Mouse (Mus musculus): ENCODE results near the gene Acly. TPM values are rescaled to one million over a fixed set of nuclear protein-coding genes. Genes with fewer than 3 reads are reported as not detected.
A peak's percentile ranks its signal among the peaks of the same experiment; 100 is the strongest.

Acly gene
- total and polyA plus RNA-seq, 3 experiments: 86.9 to 206 (median 139) TPM

DNA sequence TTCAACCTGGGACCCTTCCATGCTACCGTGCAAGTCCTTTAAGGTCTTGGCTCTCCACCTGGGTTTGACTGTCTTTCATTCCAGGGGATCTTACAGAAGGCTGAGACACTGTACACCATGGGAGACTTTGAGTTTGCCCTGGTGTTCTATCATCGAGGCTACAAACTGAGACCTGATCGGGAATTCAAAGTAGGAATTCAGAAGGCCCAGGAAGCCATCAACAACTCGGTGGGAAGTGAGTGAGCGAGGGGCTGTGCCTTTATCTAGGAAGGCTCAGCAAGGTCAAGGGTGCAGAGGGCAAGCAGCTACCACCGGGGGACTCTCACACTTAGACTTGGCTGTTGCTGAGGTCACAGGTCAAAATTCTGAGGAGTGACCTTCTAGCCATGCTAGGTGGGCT is 22.3 kb upstream of the Acly start:
- TF ChIP-seq CTCF (IDR thresholded peaks at IDR 0.05; ENCODE audit: low read depth, low read length) (no peak), POLR2AphosphoS5 (IDR thresholded peaks at IDR 0.05; ENCODE audit: insufficient replicate concordance, low read depth, low read length) (no peak), GATA1 (IDR thresholded peaks at IDR 0.05; ENCODE audit: borderline replicate concordance, low read length) (no peak), GATA2 (IDR thresholded peaks at IDR 0.05; ENCODE audit: borderline replicate concordance, low read depth, low read length) (no peak), TAL1 (conservative IDR thresholded peaks at IDR 0.05; ENCODE audit: low read depth, low read length) (no peak)
- Histone ChIP-seq H3K9me3 (replicated peaks) (no peaks in the 10 kb centered on the region), H3K27me3 (ENCODE audit: insufficient read depth, low read length) (peaks cover 32% of the 10 kb centered on the region), H3K36me3 (replicated peaks) (no peaks in the 10 kb centered on the region), H3K4me3 (ENCODE audit: low read depth, low read length) (no peak overlapping the region), H3K4me1 (ENCODE audit: insufficient read depth, low read depth, low read length) (peaks cover 43% of the 10 kb centered on the region)
- DNase-seq (ENCODE audit: low spot score): no peak
- no peak for ATAC-seq (ENCODE audit: extremely low read depth, insufficient number of reproducible peaks, low FRiP score, poor library complexity, severe bottlenecking)

- Histone ChIP-seq H3K4me1 (ENCODE audit: insufficient read depth, low read depth, low read length) (peaks cover 48% of the 10 kb centered on the region), H3K27me3 (ENCODE audit: insufficient read depth, low read length) (peaks cover 32% of the 10 kb centered on the region), H3K4me3 (ENCODE audit: low read depth, low read length) (no peak overlapping the region), H3K36me3 (replicated peaks) (no peaks in the 10 kb centered on the region), H3K9me3 (replicated peaks) (no peaks in the 10 kb centered on the region)
- TF ChIP-seq CTCF (IDR thresholded peaks at IDR 0.05; ENCODE audit: low read depth, low read length) (no peak), GATA2 (IDR thresholded peaks at IDR 0.05; ENCODE audit: borderline replicate concordance, low read depth, low read length) (no peak), POLR2AphosphoS5 (IDR thresholded peaks at IDR 0.05; ENCODE audit: insufficient replicate concordance, low read depth, low read length) (no peak), TAL1 (conservative IDR thresholded peaks at IDR 0.05; ENCODE audit: low read depth, low read length) (no peak), GATA1 (IDR thresholded peaks at IDR 0.05; ENCODE audit: borderline replicate concordance, low read length) (no peak)
- ATAC-seq (ENCODE audit: extremely low read depth, insufficient number of reproducible peaks, low FRiP score, poor library complexity, severe bottlenecking): no peak
- no peak for DNase-seq (ENCODE audit: low spot score)
Observed at GRCm38 (mm10) chr11:100549466-100549865, 21.7 kb upstream of the Acly start.

DNA sequence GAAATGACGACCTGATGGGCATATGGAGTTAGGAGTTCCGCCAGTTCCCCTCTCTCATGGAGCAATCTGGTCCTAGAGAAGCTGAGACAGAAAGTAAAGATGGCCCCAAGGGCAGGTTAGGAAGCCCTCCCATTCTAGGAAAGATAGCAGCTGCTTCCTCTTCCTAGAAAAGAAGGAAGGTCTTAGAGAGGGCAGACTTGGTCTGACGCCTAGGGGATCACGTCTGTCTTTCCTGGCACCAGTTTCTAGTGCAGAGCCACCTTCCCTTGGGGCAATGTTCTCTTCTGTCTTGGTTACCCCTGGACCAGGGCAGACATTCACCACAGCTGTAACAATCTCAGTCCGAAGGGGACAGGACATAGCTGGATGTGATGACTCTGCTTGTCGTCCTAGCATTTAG is 20.3 kb upstream of the Acly start:
- H3K27me3 ChIP-seq (ENCODE audit: insufficient read depth, low read length): peaks cover 26% of the 10 kb centered on the region
- no peak for TF ChIP-seq CTCF (IDR thresholded peaks at IDR 0.05; ENCODE audit: low read depth, low read length)
- no peak for TF ChIP-seq TAL1 (conservative IDR thresholded peaks at IDR 0.05; ENCODE audit: low read depth, low read length)
- no peak for TF ChIP-seq POLR2AphosphoS5 (IDR thresholded peaks at IDR 0.05; ENCODE audit: insufficient replicate concordance, low read depth, low read length)
- no peak for TF ChIP-seq GATA2 (IDR thresholded peaks at IDR 0.05; ENCODE audit: borderline replicate concordance, low read depth, low read length)
- TF ChIP-seq GATA1 (IDR thresholded peaks at IDR 0.05; ENCODE audit: borderline replicate concordance, low read length): no peak
- H3K9me3 ChIP-seq (replicated peaks): no peaks in the 10 kb centered on the region
- DNase-seq (ENCODE audit: low spot score) (peak; percentile 29), ATAC-seq (ENCODE audit: extremely low read depth, insufficient number of reproducible peaks, low FRiP score, poor library complexity, severe bottlenecking) (no peak)
- H3K4me1 ChIP-seq (ENCODE audit: insufficient read depth, low read depth, low read length): peaks cover 48% of the 10 kb centered on the region
- H3K36me3 ChIP-seq (replicated peaks): no peaks in the 10 kb centered on the region
- H3K4me3 ChIP-seq (ENCODE audit: low read depth, low read length): no peak overlapping the region; the same call in 1 of the 2 replicates

DNA sequence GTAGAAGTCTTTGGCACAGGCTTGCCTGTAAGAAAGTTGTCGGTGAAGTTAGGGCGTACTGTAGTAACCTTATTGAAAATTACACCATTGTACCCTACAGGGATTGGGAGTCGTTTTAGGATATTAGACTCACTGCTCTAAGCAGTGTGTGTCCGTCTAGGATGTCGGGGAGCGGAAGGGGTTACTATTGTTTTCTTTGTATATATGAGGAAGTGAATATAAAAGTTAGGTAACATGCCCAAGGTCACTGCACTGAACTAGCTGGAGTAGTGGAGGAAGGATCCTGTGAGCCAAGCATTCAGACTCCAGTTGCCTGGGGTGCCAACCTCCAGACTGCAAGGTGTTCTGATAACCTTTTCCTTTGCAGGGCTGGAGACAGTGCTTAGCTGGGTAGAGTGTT is 19.2 kb upstream of the Acly start:
- Histone ChIP-seq H3K9me3 (replicated peaks) (no peaks in the 10 kb centered on the region), H3K27me3 (ENCODE audit: insufficient read depth, low read length) (peaks cover 21% of the 10 kb centered on the region), H3K4me3 (ENCODE audit: low read depth, low read length) (no peak overlapping the region), H3K4me1 (ENCODE audit: insufficient read depth, low read depth, low read length) (peaks cover 49% of the 10 kb centered on the region), H3K36me3 (replicated peaks) (no peaks in the 10 kb centered on the region)
- no peak for DNase-seq (ENCODE audit: low spot score)
- TF ChIP-seq CTCF (IDR thresholded peaks at IDR 0.05; ENCODE audit: low read depth, low read length) (no peak), GATA1 (IDR thresholded peaks at IDR 0.05; ENCODE audit: borderline replicate concordance, low read length) (no peak), POLR2AphosphoS5 (IDR thresholded peaks at IDR 0.05; ENCODE audit: insufficient replicate concordance, low read depth, low read length) (no peak), GATA2 (IDR thresholded peaks at IDR 0.05; ENCODE audit: borderline replicate concordance, low read depth, low read length) (no peak), TAL1 (conservative IDR thresholded peaks at IDR 0.05; ENCODE audit: low read depth, low read length) (no peak)
- ATAC-seq (ENCODE audit: extremely low read depth, insufficient number of reproducible peaks, low FRiP score, poor library complexity, severe bottlenecking): no peak

GRCm38 (mm10) chr11:100545746-100546085 is 17.9 kb upstream of the Acly start:
- no peaks in the 10 kb centered on the region for H3K9me3 ChIP-seq (replicated peaks)
- no peak for TF ChIP-seq CTCF (IDR thresholded peaks at IDR 0.05; ENCODE audit: low read depth, low read length)
- no peak for TF ChIP-seq GATA2 (IDR thresholded peaks at IDR 0.05; ENCODE audit: borderline replicate concordance, low read depth, low read length)
- TF ChIP-seq GATA1 (IDR thresholded peaks at IDR 0.05; ENCODE audit: borderline replicate concordance, low read length): no peak
- TF ChIP-seq TAL1 (conservative IDR thresholded peaks at IDR 0.05; ENCODE audit: low read depth, low read length): no peak
- TF ChIP-seq POLR2AphosphoS5 (IDR thresholded peaks at IDR 0.05; ENCODE audit: insufficient replicate concordance, low read depth, low read length): no peak
- DNase-seq (ENCODE audit: low spot score): no peak
- H3K27me3 ChIP-seq (ENCODE audit: insufficient read depth, low read length): peaks cover 19% of the 10 kb centered on the region
- H3K4me3 ChIP-seq (ENCODE audit: low read depth, low read length): peak overlapping the region; percentile 69
- peaks cover 55% of the 10 kb centered on the region for H3K4me1 ChIP-seq (ENCODE audit: insufficient read depth, low read depth, low read length)
- no peak for ATAC-seq (ENCODE audit: extremely low read depth, insufficient number of reproducible peaks, low FRiP score, poor library complexity, severe bottlenecking)
- H3K36me3 ChIP-seq (replicated peaks): no peaks in the 10 kb centered on the region

- H3K27me3 ChIP-seq (ENCODE audit: insufficient read depth, low read length): peaks cover 16% of the 10 kb centered on the region
- ATAC-seq (ENCODE audit: extremely low read depth, insufficient number of reproducible peaks, low FRiP score, poor library complexity, severe bottlenecking) (peak; percentile 96), DNase-seq (ENCODE audit: low spot score) (peak; percentile 94)
- H3K4me1 ChIP-seq (ENCODE audit: insufficient read depth, low read depth, low read length): peaks cover 56% of the 10 kb centered on the region
- H3K9me3 ChIP-seq (replicated peaks): no peaks in the 10 kb centered on the region
- H3K4me3 ChIP-seq (ENCODE audit: low read depth, low read length): peak within 1 kb of the TSS; percentile 69
- TF ChIP-seq GATA1 (IDR thresholded peaks at IDR 0.05; ENCODE audit: borderline replicate concordance, low read length) (no peak), POLR2AphosphoS5 (IDR thresholded peaks at IDR 0.05; ENCODE audit: insufficient replicate concordance, low read depth, low read length) (no peak), CTCF (IDR thresholded peaks at IDR 0.05; ENCODE audit: low read depth, low read length) (no peak), GATA2 (IDR thresholded peaks at IDR 0.05; ENCODE audit: borderline replicate concordance, low read depth, low read length) (no peak), TAL1 (conservative IDR thresholded peaks at IDR 0.05; ENCODE audit: low read depth, low read length) (no peak)
- no peaks in the 10 kb centered on the region for H3K36me3 ChIP-seq (replicated peaks)
Observed at GRCm38 (mm10) chr11:100544832-100545745, 17.3 kb upstream of the Acly start, which contains the start of gene Ttc25. TSS of gene Ttc25 (plus strand) at chr11:100545607.
